Mouse (Mus musculus) kidney, adult 2 months (tissue): ENCODE measurements at regions not wholly inside any gene's neighbourhood (a gene's known extent, or its start where the extent isn't known, plus 50 kb on each side); places are given as distances from the start of the nearest gene placed in this dataset.

ENCODE experiments used
- CTCF ChIP-seq: fragments of 200-500 bp; conservative IDR thresholded peaks from 2 replicates; pipeline ENCODE4 v1.5.1; 2011; ENCODE audit warnings: low read depth, mild to moderate bottlenecking, control low read depth, low read length, moderate library complexity, mixed read lengths; ENCODE audit not compliant: insufficient read depth, insufficient read length
- POLR2A ChIP-seq: fragments of 200-500 bp; IDR thresholded peaks from one replicate; pipeline ENCODE4 v1.6.1; 2011; ENCODE audit warnings: low read depth, low read length, control low read depth

- TF ChIP-seq CTCF (no peak), POLR2A (no peak)
Observed at GRCm38 (mm10) chr3:149518928-149519574, 528.7 kb upstream of the Adgrl2 start.
